Mouse (Mus musculus): ENCODE measurements around the gene Eno1. TPM values are rescaled to one million over a fixed set of nuclear protein-coding genes. Genes with fewer than 3 reads are reported as not detected.
A peak's percentile ranks its signal among the peaks of the same experiment; 100 is the strongest.

Gene Eno1
- 636 and 733 TPM in 2 replicates for polyA plus RNA-seq (2015; fragmentation: Nextera tagmentation; extraction: Ambion mirVana)

DNA sequence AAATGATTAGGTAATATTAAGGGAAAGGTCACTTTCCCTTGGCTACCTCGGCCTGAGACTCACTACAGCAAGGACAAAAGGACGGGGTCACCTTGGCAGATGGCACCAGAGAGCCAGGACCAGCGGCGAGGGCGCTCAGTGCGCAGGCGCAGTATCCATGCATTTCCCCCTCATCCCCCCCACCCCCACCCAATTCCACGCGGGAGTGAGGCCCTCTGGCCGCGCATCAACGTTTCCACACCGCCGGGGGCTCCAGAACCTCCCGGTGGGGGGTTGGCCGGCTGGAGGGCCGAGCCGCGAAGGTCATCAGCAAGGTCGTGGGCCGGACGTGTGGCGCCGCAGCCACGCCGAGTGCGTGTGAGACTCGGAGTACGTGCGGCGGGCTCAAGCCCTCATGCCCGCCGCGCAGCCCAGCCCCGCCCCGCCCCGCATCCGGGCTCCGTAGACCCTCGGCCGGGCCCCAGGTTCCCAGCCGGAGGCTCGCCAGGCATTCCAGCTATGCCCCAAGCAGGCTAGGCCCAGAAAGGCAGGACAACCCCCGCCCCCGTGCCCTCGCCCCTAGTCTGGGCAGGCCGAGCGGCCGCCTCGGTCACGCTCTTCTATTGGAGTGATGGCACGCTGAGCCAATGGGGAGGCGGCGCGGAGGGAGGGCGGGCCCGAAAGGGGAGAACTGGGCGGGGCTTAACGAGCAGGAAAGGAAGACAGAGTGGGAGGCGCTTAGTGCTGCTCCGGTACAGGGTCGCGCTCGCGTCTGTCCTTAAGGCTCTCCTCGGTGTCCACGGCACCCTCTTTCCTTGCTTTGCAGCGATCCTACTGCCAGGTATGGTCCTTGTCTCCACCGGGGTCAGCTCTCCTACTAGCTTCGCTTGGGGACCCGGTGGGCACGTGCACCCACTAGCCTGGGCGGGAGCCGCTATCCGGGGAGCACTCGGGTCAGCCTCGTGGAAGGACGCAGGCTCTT is at the start of gene Eno1:
Gene Eno1, plus strand, starts transcription at position 201 of the 961 bp plus-strand sequence.
- H3K36me3 ChIP-seq (ENCODE audit: control insufficient read depth, insufficient read depth, low read length): peaks cover 10% of the 10 kb centered on the region; the same call in 1 of the 2 replicates
- H3K27me3 ChIP-seq (ENCODE audit: control insufficient read depth, insufficient read depth, low read length): no peaks in the 10 kb centered on the region
- peak; percentile 31 for TF ChIP-seq CTCF (IDR thresholded peaks at IDR 0.05; ENCODE audit: low read depth)
- no peak for TF ChIP-seq EP300 (optimal IDR thresholded peaks at IDR 0.05)
- DNase-seq (ENCODE audit: low spot score): peak; percentile 99
- H3K4me3 ChIP-seq (ENCODE audit: low read depth, low read length): peak within 1 kb of the TSS; percentile 60
- 0 out of 2 replicates have a peak, but pooled peaks cover 7% of the 10 kb centered on the region for H3K4me1 ChIP-seq (replicated peaks; ENCODE audit: control insufficient read depth, insufficient read depth)
- H3K4me2 ChIP-seq (replicated peaks; ENCODE audit: low read depth): peak within 1 kb of the TSS; percentile 75
- ATAC-seq (ENCODE audit: low FRiP score, low TSS enrichment): peak; percentile 96
- H3K27ac ChIP-seq (replicated peaks): peak within 1 kb of the TSS; percentile 97
- H3K9me3 ChIP-seq (ENCODE audit: control insufficient read depth, low read length): no peaks in the 10 kb centered on the region
- H3K9ac ChIP-seq (ENCODE audit: low read length): peak within 1 kb of the TSS; percentile 87
- under 1% methylated on average over 69 of the region's 78 CpGs for WGBS

DNA sequence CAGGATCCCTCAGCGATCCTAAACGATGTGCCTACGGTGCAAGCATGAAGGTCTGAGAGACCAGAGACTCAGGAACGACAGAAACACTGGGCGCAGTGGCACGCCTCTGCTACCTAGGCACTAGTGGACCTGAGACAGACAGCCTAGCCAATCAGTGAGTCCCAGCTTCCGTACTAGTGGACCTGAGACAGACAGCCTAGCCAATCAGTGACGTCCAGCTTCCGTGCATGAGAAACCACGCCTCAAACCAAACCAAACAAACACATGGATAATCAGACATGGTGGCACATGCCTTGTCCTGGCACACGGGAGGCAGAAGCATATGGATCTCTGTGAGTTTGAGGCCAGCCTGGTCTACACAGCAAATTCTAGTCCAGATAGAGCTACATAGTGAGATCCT is 48.3 kb upstream of the Eno1 start:
- DNase-seq (ENCODE audit: low spot score): peak; percentile 27

DNA sequence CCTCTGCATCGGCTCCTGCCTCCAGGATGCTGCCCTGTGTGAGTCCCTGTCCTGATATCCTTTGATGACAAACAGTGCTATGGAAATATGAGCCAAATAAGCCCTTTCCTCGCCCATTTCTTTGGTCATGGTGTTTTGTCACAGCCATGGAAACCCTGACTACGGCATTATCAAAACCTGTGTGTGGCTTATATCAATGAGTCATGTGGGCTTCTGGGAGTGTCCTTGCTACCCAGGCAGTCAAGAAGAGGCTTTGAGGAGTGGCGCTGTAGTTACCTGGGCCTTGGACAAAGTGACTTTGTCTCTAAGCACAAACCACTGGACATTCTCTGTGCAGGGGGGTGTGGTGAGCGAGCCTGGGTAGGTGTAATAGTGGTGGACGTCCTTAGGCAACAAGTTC is 44.3 kb upstream of the Eno1 start:
- 69% methylated on average over 6 of the region's 6 CpGs for WGBS
- ATAC-seq (ENCODE audit: low FRiP score, low TSS enrichment): peak; percentile 78

More for the DNA sequence above, 48.3 kb upstream of the Eno1 start:
- 34% methylated on average over 11 of the region's 11 CpGs for WGBS
- Histone ChIP-seq H3K9me3 (ENCODE audit: control insufficient read depth, low read length) (no peaks in the 10 kb centered on the region), H3K9ac (ENCODE audit: low read length) (no peak overlapping the region), H3K27ac (replicated peaks) (no peak overlapping the region), H3K4me3 (ENCODE audit: low read depth, low read length) (no peak overlapping the region), H3K36me3 (ENCODE audit: control insufficient read depth, insufficient read depth, low read length) (no peaks in the 10 kb centered on the region), H3K4me1 (replicated peaks; ENCODE audit: control insufficient read depth, insufficient read depth) (no peaks in the 10 kb centered on the region), H3K4me2 (replicated peaks; ENCODE audit: low read depth) (no peak overlapping the region), H3K27me3 (ENCODE audit: control insufficient read depth, insufficient read depth, low read length) (no peaks in the 10 kb centered on the region)
- peak; percentile 75 for ATAC-seq (ENCODE audit: low FRiP score, low TSS enrichment)
- TF ChIP-seq CTCF (IDR thresholded peaks at IDR 0.05; ENCODE audit: low read depth): no peak

DNA sequence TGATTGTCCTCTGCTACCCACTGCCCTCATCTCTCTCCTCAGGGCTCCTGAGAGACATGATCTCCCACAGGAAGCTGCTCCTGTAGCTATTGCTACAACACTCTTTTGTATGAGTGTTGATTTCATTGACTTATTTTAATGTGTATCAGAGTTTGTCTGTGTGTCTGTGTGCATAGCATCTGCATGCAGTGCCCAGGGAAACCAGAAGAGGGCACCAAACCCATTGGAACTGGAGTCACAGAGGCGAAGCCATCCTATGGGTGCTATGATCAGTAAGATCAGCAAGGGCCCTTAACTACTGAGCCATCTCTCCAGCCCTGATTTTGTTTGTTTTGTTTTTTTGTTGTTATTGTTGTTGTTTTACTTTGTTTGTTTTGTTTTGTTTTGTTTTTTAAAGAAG is 42.6 kb upstream of the Eno1 start:
- no peak for ATAC-seq (ENCODE audit: low FRiP score, low TSS enrichment)
- no peaks in the 10 kb centered on the region for H3K27me3 ChIP-seq (ENCODE audit: control insufficient read depth, insufficient read depth, low read length)
- no peak for TF ChIP-seq EP300 (optimal IDR thresholded peaks at IDR 0.05)
- TF ChIP-seq CTCF (IDR thresholded peaks at IDR 0.05; ENCODE audit: low read depth): peak; percentile 86
- H3K9me3 ChIP-seq (ENCODE audit: control insufficient read depth, low read length): no peaks in the 10 kb centered on the region
- no peaks in the 10 kb centered on the region for H3K36me3 ChIP-seq (ENCODE audit: control insufficient read depth, insufficient read depth, low read length)
- peak; percentile 60 for DNase-seq (ENCODE audit: low spot score)
- no peak overlapping the region for H3K4me3 ChIP-seq (ENCODE audit: low read depth, low read length)
- H3K4me1 ChIP-seq (replicated peaks; ENCODE audit: control insufficient read depth, insufficient read depth): no peaks in the 10 kb centered on the region
- 48% methylated on average over 1 of the region's 1 CpGs for WGBS
- no peak overlapping the region for H3K9ac ChIP-seq (ENCODE audit: low read length)
- H3K27ac ChIP-seq (replicated peaks): no peak overlapping the region
- H3K4me2 ChIP-seq (replicated peaks; ENCODE audit: low read depth): no peak overlapping the region

More for the DNA sequence above, 44.3 kb upstream of the Eno1 start:
- H3K9me3 ChIP-seq (ENCODE audit: control insufficient read depth, low read length): no peaks in the 10 kb centered on the region
- H3K36me3 ChIP-seq (ENCODE audit: control insufficient read depth, insufficient read depth, low read length): no peaks in the 10 kb centered on the region
- peak; percentile 45 for DNase-seq (ENCODE audit: low spot score)
- H3K4me2 ChIP-seq (replicated peaks; ENCODE audit: low read depth): no peak overlapping the region
- H3K9ac ChIP-seq (ENCODE audit: low read length): no peak overlapping the region
- H3K4me3 ChIP-seq (ENCODE audit: low read depth, low read length): no peak overlapping the region
- H3K4me1 ChIP-seq (replicated peaks; ENCODE audit: control insufficient read depth, insufficient read depth): no peaks in the 10 kb centered on the region
- no peak overlapping the region for H3K27ac ChIP-seq (replicated peaks)
- no peaks in the 10 kb centered on the region for H3K27me3 ChIP-seq (ENCODE audit: control insufficient read depth, insufficient read depth, low read length)
- no peak for TF ChIP-seq EP300 (optimal IDR thresholded peaks at IDR 0.05)
- TF ChIP-seq CTCF (IDR thresholded peaks at IDR 0.05; ENCODE audit: low read depth): no peak

DNA sequence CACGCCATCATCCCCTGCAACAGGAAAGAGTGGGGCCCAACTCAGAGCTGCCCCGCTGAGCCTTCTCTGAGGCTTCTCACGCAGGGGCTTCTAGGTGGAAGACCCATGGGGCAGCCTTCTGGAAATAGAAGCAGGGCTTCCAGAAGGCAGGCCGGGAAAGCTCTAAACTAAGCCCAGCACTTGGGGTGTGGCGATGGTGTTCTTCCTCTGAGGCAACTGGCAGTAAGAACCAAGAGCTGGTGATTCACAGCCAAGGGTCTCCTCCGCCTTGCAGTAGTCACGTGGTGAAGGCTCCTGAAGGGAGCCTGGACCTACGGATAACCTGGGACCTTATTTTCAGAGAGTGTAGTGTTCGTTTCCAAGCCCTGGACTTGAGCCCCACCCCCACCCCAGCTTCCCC is 38.3 kb upstream of the Eno1 start:
- H3K4me1 ChIP-seq (replicated peaks; ENCODE audit: control insufficient read depth, insufficient read depth): no peaks in the 10 kb centered on the region
- H3K4me2 ChIP-seq (replicated peaks; ENCODE audit: low read depth): no peak overlapping the region
- H3K36me3 ChIP-seq (ENCODE audit: control insufficient read depth, insufficient read depth, low read length): no peaks in the 10 kb centered on the region
- H3K9me3 ChIP-seq (ENCODE audit: control insufficient read depth, low read length): no peaks in the 10 kb centered on the region
- H3K27me3 ChIP-seq (ENCODE audit: control insufficient read depth, insufficient read depth, low read length): no peaks in the 10 kb centered on the region
- no peak overlapping the region for H3K9ac ChIP-seq (ENCODE audit: low read length)
- no peak for TF ChIP-seq CTCF (IDR thresholded peaks at IDR 0.05; ENCODE audit: low read depth)
- TF ChIP-seq EP300 (optimal IDR thresholded peaks at IDR 0.05): no peak
- no peak for ATAC-seq (ENCODE audit: low FRiP score, low TSS enrichment)
- H3K4me3 ChIP-seq (ENCODE audit: low read depth, low read length): no peak overlapping the region
- DNase-seq (ENCODE audit: low spot score): no peak
- no peak overlapping the region for H3K27ac ChIP-seq (replicated peaks)
- 73% methylated on average over 9 of the region's 9 CpGs for WGBS

DNA sequence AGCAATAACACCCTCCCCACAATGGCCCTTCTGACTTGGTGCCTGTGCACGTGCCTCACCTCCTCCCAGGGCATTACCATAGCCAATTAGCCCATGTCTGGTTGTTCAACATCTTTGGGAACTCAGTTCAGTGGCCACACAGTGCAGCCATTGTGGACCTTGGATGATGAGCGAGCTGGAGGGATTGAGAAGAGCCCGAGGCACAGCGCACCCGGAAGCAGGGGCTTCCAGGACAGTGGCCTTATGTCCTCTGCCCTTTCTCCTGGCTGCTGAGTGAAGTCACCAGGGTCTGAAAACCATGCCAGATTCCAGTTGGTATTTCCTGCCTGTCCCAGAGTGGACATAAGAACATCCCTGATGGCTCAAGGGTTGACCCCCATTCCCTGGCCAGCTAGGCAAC is 35.3 kb upstream of the Eno1 start, which contains the start of gene Car6:
Gene Car6, minus strand, starts transcription at position 101 of the 400 bp plus-strand sequence.
- ATAC-seq (ENCODE audit: low FRiP score, low TSS enrichment) (no peak), DNase-seq (ENCODE audit: low spot score) (no peak)
- no peak within 1 kb of the TSS for H3K9ac ChIP-seq (ENCODE audit: low read length)
- H3K4me2 ChIP-seq (replicated peaks; ENCODE audit: low read depth): no peak within 1 kb of the TSS
- 81% methylated on average over 5 of the region's 5 CpGs for WGBS
- no peaks in the 10 kb centered on the region for H3K9me3 ChIP-seq (ENCODE audit: control insufficient read depth, low read length)
- no peak within 1 kb of the TSS for H3K27ac ChIP-seq (replicated peaks)
- no peaks in the 10 kb centered on the region for H3K4me1 ChIP-seq (replicated peaks; ENCODE audit: control insufficient read depth, insufficient read depth)
- no peaks in the 10 kb centered on the region for H3K27me3 ChIP-seq (ENCODE audit: control insufficient read depth, insufficient read depth, low read length)
- H3K36me3 ChIP-seq (ENCODE audit: control insufficient read depth, insufficient read depth, low read length): no peaks in the 10 kb centered on the region
- TF ChIP-seq CTCF (IDR thresholded peaks at IDR 0.05; ENCODE audit: low read depth): no peak
- no peak for TF ChIP-seq EP300 (optimal IDR thresholded peaks at IDR 0.05)
- H3K4me3 ChIP-seq (ENCODE audit: low read depth, low read length): no peak within 1 kb of the TSS

All from stomach, postnatal 0 days (tissue).